Mouse (Mus musculus) heart, postnatal 0 days (tissue): ENCODE measurements at regions not wholly inside any gene's neighbourhood (a gene's known extent, or its start where the extent isn't known, plus 50 kb on each side); places are given as distances from the start of the nearest gene placed in this dataset.

ENCODE experiments used
- CTCF ChIP-seq: IDR thresholded peaks from 2 replicates; pipeline ENCODE4 v1.5.1; 2016; ENCODE audit warnings: antibody characterized with exemption, control low read depth, low read depth
- EP300 ChIP-seq: IDR thresholded peaks from 2 replicates; pipeline ENCODE4 v1.6.1; 2016; ENCODE audit warnings: antibody characterized with exemption, low read depth

- no peak for TF ChIP-seq EP300
- no peak for TF ChIP-seq CTCF
These were observed 169.1 kb downstream of the Mid1ip1 start for GRCm38 (mm10) chrX:10883729-10884464.
